Mouse (Mus musculus): Measurements from ENCODE around the gene Zfp451.

The Zfp451 gene

DNA sequence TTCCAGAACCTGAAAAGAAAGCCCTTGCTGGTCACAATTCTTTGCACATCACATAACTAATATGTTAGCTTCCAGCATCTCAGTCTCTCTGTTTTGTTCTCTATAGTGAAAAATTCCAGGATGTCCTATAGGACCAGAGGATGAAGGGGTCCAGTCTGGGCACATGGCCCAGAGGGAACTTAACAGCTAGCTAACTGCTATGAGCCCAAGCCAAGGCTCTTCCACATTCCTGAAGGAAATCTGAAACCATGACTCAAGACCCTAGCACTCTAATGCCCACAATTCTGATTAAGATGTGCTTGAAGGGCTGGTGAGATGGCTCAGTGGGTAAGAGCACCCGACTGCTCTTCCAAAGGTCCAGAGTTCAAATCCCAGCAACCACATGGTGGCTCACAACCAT is 96.8 kb downstream of the Zfp451 start:
- DNase-seq (ENCODE audit: low spot score): no peak

DNA sequence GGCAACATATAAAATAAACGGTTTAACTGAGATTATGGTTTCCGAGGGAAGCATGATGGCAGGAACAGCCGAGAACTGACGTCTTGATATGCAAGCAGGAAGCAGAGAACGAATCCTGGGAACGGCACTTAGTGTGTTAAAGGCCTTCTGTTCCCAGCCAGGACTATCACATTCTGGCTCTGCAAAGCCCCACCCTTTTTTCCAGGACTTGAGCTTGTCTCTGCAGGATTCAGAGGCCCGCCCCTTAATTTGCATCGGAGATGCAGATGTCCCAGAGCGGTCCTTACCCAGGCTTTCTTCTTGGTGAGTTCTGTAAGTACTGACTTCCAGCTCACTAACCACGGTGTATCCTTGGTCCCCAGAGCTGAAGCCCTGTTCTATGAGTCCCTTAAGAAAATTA is 99.6 kb downstream of the Zfp451 start:
- DNase-seq (ENCODE audit: low spot score): no peak

DNA sequence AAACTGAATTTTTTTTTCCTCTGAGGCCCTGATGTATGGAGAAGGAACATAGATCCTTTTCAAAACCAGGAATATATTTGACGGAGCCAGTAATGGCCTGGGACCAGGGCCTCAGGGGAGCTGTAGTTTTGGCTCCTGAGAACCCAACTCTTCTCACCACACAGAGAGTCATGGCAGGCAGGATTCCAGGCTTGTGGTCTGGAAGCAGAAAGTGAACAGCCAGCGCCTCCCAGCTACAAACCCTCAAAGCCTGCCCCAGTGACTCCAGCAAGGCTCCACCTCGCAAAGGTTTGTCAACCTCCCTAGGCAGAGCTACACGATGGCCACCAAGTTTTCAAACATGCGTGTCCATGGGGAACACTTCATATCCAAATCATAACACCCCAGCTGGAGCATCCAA is 102.4 kb downstream of the Zfp451 start:
- DNase-seq (ENCODE audit: low spot score): no peak
